Mouse (Mus musculus): ENCODE data around the gene Fam117a. TPM values are rescaled to one million over a fixed set of nuclear protein-coding genes. Genes with fewer than 3 reads are reported as not detected.

Fam117a gene
- 103 and 114 TPM in 2 replicates for polyA plus RNA-seq (2012; rRNA removed)
- 71.6 and 80.9 TPM in 2 replicates for polyA plus RNA-seq (2014; fragmentation: Nextera tagmentation; extraction: Ambion mirVana)

GRCm38 (mm10) chr11:95336568-95337128, at the start of gene Fam117a:
Fam117a (plus strand) TSS chr11:95337018.
- peak; percentile 86 to 89 (median 88) for DNase-seq (ENCODE audit: low read depth in 3 of 3, low spot score in 3 of 3)
- H3K4me1 ChIP-seq (replicated peaks; ENCODE audit: control insufficient read depth in 2 of 2, insufficient read depth in 2 of 2, low read length in 1 of 2), result peaks cover 47 to 65% of the 10 kb centered on the region in 2 experiments
- peak; percentile 78 for ATAC-seq (ENCODE audit: insufficient read depth)
- peak within 1 kb of the TSS; percentile 99 for H3K9ac ChIP-seq (replicated peaks)
- peak within 1 kb of the TSS; percentile 96 to 97 for H3K4me3 ChIP-seq (ENCODE audit: insufficient read depth in 1 of 2, low read depth in 2 of 2, low read length in 2 of 2)
- H3K27me3 ChIP-seq (ENCODE audit: control insufficient read depth, insufficient read depth, low read length), result no peaks in the 10 kb centered on the region
- 1% methylated on average over 24 of the region's 27 CpGs for WGBS (ENCODE audit: insufficient replicate concordance)
- peak within 1 kb of the TSS; percentile 100 for H3K27ac ChIP-seq
- H3K9me3 ChIP-seq (ENCODE audit: control insufficient read depth, low read length), result no peaks in the 10 kb centered on the region
- peaks cover 16% of the 10 kb centered on the region for H3K36me3 ChIP-seq (replicated peaks; ENCODE audit: control insufficient read depth, insufficient read depth, low read depth)
- H3K4me2 ChIP-seq (ENCODE audit: low read depth), result peak within 1 kb of the TSS; percentile 98
- TF ChIP-seq EP300 (IDR thresholded peaks at IDR 0.05; ENCODE audit: low read depth) (no peak; the same call in 1 of the 2 replicates), CTCF (IDR thresholded peaks at IDR 0.05; ENCODE audit: low read depth) (0 out of 2 replicates have a peak, but pooled peaks have one; percentile 4)

GRCm38 (mm10) chr11:95291998-95292397, 44.8 kb upstream of the Fam117a start:
- H3K36me3 ChIP-seq (replicated peaks; ENCODE audit: control insufficient read depth, insufficient read depth, low read depth), result peaks cover 87% of the 10 kb centered on the region
- 47% methylated on average over 4 of the region's 4 CpGs for WGBS (ENCODE audit: insufficient replicate concordance)
- no peak for TF ChIP-seq CTCF (IDR thresholded peaks at IDR 0.05; ENCODE audit: low read depth)
- no peak for TF ChIP-seq EP300 (IDR thresholded peaks at IDR 0.05; ENCODE audit: low read depth)
- no peak overlapping the region for H3K4me3 ChIP-seq (ENCODE audit: insufficient read depth in 1 of 2, low read depth in 2 of 2, low read length in 2 of 2)
- H3K4me1 ChIP-seq (replicated peaks; ENCODE audit: control insufficient read depth in 2 of 2, insufficient read depth in 2 of 2, low read length in 1 of 2), result peaks cover 0 to 3% of the 10 kb centered on the region in 2 experiments; a peak in 2 of 4 replicates
- H3K9me3 ChIP-seq (ENCODE audit: control insufficient read depth, low read length), result no peaks in the 10 kb centered on the region
- H3K9ac ChIP-seq (replicated peaks), result no peak overlapping the region
- no peak overlapping the region for H3K27ac ChIP-seq
- ATAC-seq (ENCODE audit: insufficient read depth) (no peak), DNase-seq (ENCODE audit: low read depth in 3 of 3, low spot score in 3 of 3) (no peak)
- H3K27me3 ChIP-seq (ENCODE audit: control insufficient read depth, insufficient read depth, low read length), result no peaks in the 10 kb centered on the region
- no peak overlapping the region for H3K4me2 ChIP-seq (ENCODE audit: low read depth)

GRCm38 (mm10) chr11:95293017-95293624, 43.7 kb upstream of the Fam117a start:
- 39% methylated on average over 8 of the region's 8 CpGs for WGBS (ENCODE audit: insufficient replicate concordance)
- DNase-seq (ENCODE audit: low read depth in 3 of 3, low spot score in 3 of 3) (no peak), ATAC-seq (ENCODE audit: insufficient read depth) (no peak)
- no peak for TF ChIP-seq CTCF (IDR thresholded peaks at IDR 0.05; ENCODE audit: low read depth)
- no peak for TF ChIP-seq EP300 (IDR thresholded peaks at IDR 0.05; ENCODE audit: low read depth)
- Histone ChIP-seq H3K4me2 (ENCODE audit: low read depth) (no peak overlapping the region), H3K9ac (replicated peaks) (no peak overlapping the region), H3K27me3 (ENCODE audit: control insufficient read depth, insufficient read depth, low read length) (no peaks in the 10 kb centered on the region), H3K4me3 (ENCODE audit: insufficient read depth in 1 of 2, low read depth in 2 of 2, low read length in 2 of 2) (no peak overlapping the region), H3K4me1 (replicated peaks; ENCODE audit: control insufficient read depth in 2 of 2, insufficient read depth in 2 of 2, low read length in 1 of 2) (peaks cover 0 to 3% of the 10 kb centered on the region in 2 experiments; a peak in 2 of 4 replicates), H3K9me3 (ENCODE audit: control insufficient read depth, low read length) (no peaks in the 10 kb centered on the region), H3K36me3 (replicated peaks; ENCODE audit: control insufficient read depth, insufficient read depth, low read depth) (peaks cover 85% of the 10 kb centered on the region), H3K27ac (no peak overlapping the region)

- Histone ChIP-seq H3K9me3 (ENCODE audit: control insufficient read depth, low read length) (no peaks in the 10 kb centered on the region), H3K4me2 (ENCODE audit: low read depth) (no peak overlapping the region), H3K27ac (no peak overlapping the region), H3K9ac (replicated peaks) (no peak overlapping the region), H3K4me1 (replicated peaks; ENCODE audit: control insufficient read depth in 2 of 2, insufficient read depth in 2 of 2, low read length in 1 of 2) (peaks cover 0 to 3% of the 10 kb centered on the region in 2 experiments; a peak in 2 of 4 replicates), H3K36me3 (replicated peaks; ENCODE audit: control insufficient read depth, insufficient read depth, low read depth) (peaks cover 81% of the 10 kb centered on the region), H3K27me3 (ENCODE audit: control insufficient read depth, insufficient read depth, low read length) (no peaks in the 10 kb centered on the region), H3K4me3 (ENCODE audit: insufficient read depth in 1 of 2, low read depth in 2 of 2, low read length in 2 of 2) (no peak overlapping the region)
- DNase-seq (ENCODE audit: low read depth in 3 of 3, low spot score in 3 of 3) (no peak), ATAC-seq (ENCODE audit: insufficient read depth) (no peak)
- TF ChIP-seq EP300 (IDR thresholded peaks at IDR 0.05; ENCODE audit: low read depth) (no peak), CTCF (IDR thresholded peaks at IDR 0.05; ENCODE audit: low read depth) (no peak)
- 90% methylated on average over 13 of the region's 13 CpGs for WGBS (ENCODE audit: insufficient replicate concordance)
Measured at GRCm38 (mm10) chr11:95295736-95296135, 41.1 kb upstream of the Fam117a start.

GRCm38 (mm10) chr11:95298146-95298545, 38.7 kb upstream of the Fam117a start:
- Histone ChIP-seq H3K4me1 (replicated peaks; ENCODE audit: control insufficient read depth in 2 of 2, insufficient read depth in 2 of 2, low read length in 1 of 2) (no peaks in the 10 kb centered on the region; a peak in 2 of 4 replicates), H3K4me3 (ENCODE audit: insufficient read depth in 1 of 2, low read depth in 2 of 2, low read length in 2 of 2) (no peak overlapping the region), H3K9ac (replicated peaks) (no peak overlapping the region), H3K27ac (no peak overlapping the region), H3K9me3 (ENCODE audit: control insufficient read depth, low read length) (no peaks in the 10 kb centered on the region), H3K36me3 (replicated peaks; ENCODE audit: control insufficient read depth, insufficient read depth, low read depth) (peaks cover 82% of the 10 kb centered on the region), H3K27me3 (ENCODE audit: control insufficient read depth, insufficient read depth, low read length) (no peaks in the 10 kb centered on the region), H3K4me2 (ENCODE audit: low read depth) (no peak overlapping the region)
- ATAC-seq (ENCODE audit: insufficient read depth), result no peak
- WGBS (ENCODE audit: insufficient replicate concordance), result 6% methylated on average over 2 of the region's 2 CpGs
- DNase-seq (ENCODE audit: low read depth in 3 of 3, low spot score in 3 of 3), result peak in 1 of 3 experiments; percentile 39
- TF ChIP-seq CTCF (IDR thresholded peaks at IDR 0.05; ENCODE audit: low read depth), result peak; percentile 92
- TF ChIP-seq EP300 (IDR thresholded peaks at IDR 0.05; ENCODE audit: low read depth), result no peak
